Comparison of ENCODE assay signal across 16 mouse cellular contexts in genomic region chr17:35061299-35061698, GRCm38 (mm10). TPM values are rescaled to one million over a fixed set of nuclear protein-coding genes. Genes with fewer than 3 reads are reported as not detected.
DNase-seq lines count a peak whose midpoint lies in the region; ATAC-seq and TF ChIP-seq lines count a peak whose summit lies in the region.
"Had no signal": no experiment of that assay in that cellular context is flagged by ENCODE, and none has a peak within 500 bp of the region (broad histone marks: within the 10 kb centered on the region; RNA-seq: fewer than 3 reads in every experiment).

No protein-coding gene starts in this region.

- WGBS in heart, embryonic 15.5 days, result 89% methylated on average over 8 of the region's 8 CpGs
- 80% methylated on average over 7 of the region's 8 CpGs for WGBS in heart, adult 2 months
- WGBS in midbrain, embryonic 12.5 days, result 87% methylated on average over 8 of the region's 8 CpGs
- WGBS in midbrain, embryonic 16.5 days, result 84% methylated on average over 7 of the region's 8 CpGs
- WGBS in embryonic facial prominence, embryonic 15.5 days, result 71% methylated on average over 8 of the region's 8 CpGs
- WGBS in liver, postnatal 0 days (ENCODE audit: insufficient replicate concordance), result 84% methylated on average over 8 of the region's 8 CpGs

- H3K4me1 ChIP-seq in heart, embryonic 15.5 days (replicated peaks), result peaks cover 41% of the 10 kb centered on the region
- H3K4me1 ChIP-seq in heart, adult 2 months (ENCODE audit: control insufficient read depth, insufficient read depth, low read length), result peaks cover 4% of the 10 kb centered on the region
- peaks cover 46% of the 10 kb centered on the region for H3K4me1 ChIP-seq in midbrain, embryonic 12.5 days
- peaks cover 21% of the 10 kb centered on the region for H3K4me1 ChIP-seq in midbrain, embryonic 16.5 days (ENCODE audit: control insufficient read depth, insufficient read depth, low read length)
- H3K4me1 ChIP-seq in embryonic facial prominence, embryonic 15.5 days, result peaks cover 46% of the 10 kb centered on the region
- peaks cover 32% of the 10 kb centered on the region for H3K4me1 ChIP-seq in liver, postnatal 0 days (ENCODE audit: insufficient read depth)

- H3K27ac ChIP-seq in heart, embryonic 15.5 days, result no peak overlapping the region
- H3K27ac ChIP-seq in heart, adult 2 months, result no peak overlapping the region
- no peak overlapping the region for H3K27ac ChIP-seq in midbrain, embryonic 12.5 days (replicated peaks)
- no peak overlapping the region for H3K27ac ChIP-seq in midbrain, embryonic 16.5 days (ENCODE audit: low read length)
- 0 out of 2 replicates have a peak overlapping the region, but pooled peaks have one; percentile 17 for H3K27ac ChIP-seq in embryonic facial prominence, embryonic 15.5 days (replicated peaks)
- H3K27ac ChIP-seq in liver, postnatal 0 days (ENCODE audit: low read depth), result no peak overlapping the region
- H3K27ac ChIP-seq: layer of hippocampus, adult 2 months had no signal

- ATAC-seq in heart, embryonic 15.5 days (replicated peaks; ENCODE audit: insufficient number of reproducible peaks, insufficient read depth, low FRiP score, low read depth), result no peak
- ATAC-seq in midbrain, embryonic 12.5 days (ENCODE audit: low FRiP score, low read depth), result no peak
- ATAC-seq in midbrain, embryonic 16.5 days, result no peak
- ATAC-seq in embryonic facial prominence, embryonic 15.5 days (ENCODE audit: insufficient number of reproducible peaks, low FRiP score, low TSS enrichment, low read depth), result no peak
- no peak for ATAC-seq in liver, postnatal 0 days

- no peak for TF ChIP-seq EP300 in heart, adult 2 months (IDR thresholded peaks at IDR 0.05; ENCODE audit: insufficient read depth, low read depth, low read length)
- no peak for TF ChIP-seq EP300 in liver, postnatal 0 days (IDR thresholded peaks at IDR 0.05; ENCODE audit: low read depth)

- H3K27me3 ChIP-seq in heart, embryonic 15.5 days, result peaks cover 22% of the 10 kb centered on the region
- no peaks in the 10 kb centered on the region for H3K27me3 ChIP-seq in heart, adult 2 months (ENCODE audit: control insufficient read depth, insufficient read depth, low read length)
- H3K27me3 ChIP-seq in midbrain, embryonic 12.5 days, result peaks cover 35% of the 10 kb centered on the region
- H3K27me3 ChIP-seq in midbrain, embryonic 16.5 days (ENCODE audit: control insufficient read depth, insufficient read depth, low read depth, low read length), result peaks cover 20% of the 10 kb centered on the region
- H3K27me3 ChIP-seq in embryonic facial prominence, embryonic 15.5 days, result peaks cover 15% of the 10 kb centered on the region; the same call in 1 of the 2 replicates
- peaks cover 32% of the 10 kb centered on the region for H3K27me3 ChIP-seq in liver, postnatal 0 days (ENCODE audit: insufficient read depth, low read length)

- no peak overlapping the region for H3K9ac ChIP-seq in heart, embryonic 15.5 days
- H3K9ac ChIP-seq in heart, adult 2 months (ENCODE audit: low read depth, low read length), result no peak overlapping the region
- 0 out of 2 replicates have a peak overlapping the region, but pooled peaks have one; percentile 11 for H3K9ac ChIP-seq in midbrain, embryonic 12.5 days (replicated peaks)
- H3K9ac ChIP-seq in midbrain, embryonic 16.5 days (ENCODE audit: low read depth, low read length), result no peak overlapping the region
- no peak overlapping the region for H3K9ac ChIP-seq in embryonic facial prominence, embryonic 15.5 days
- H3K9ac ChIP-seq in liver, postnatal 0 days (replicated peaks), result no peak overlapping the region

- TF ChIP-seq CTCF in heart, adult 2 months (IDR thresholded peaks at IDR 0.05), result no peak
- no peak for TF ChIP-seq CTCF in liver, postnatal 0 days (IDR thresholded peaks at IDR 0.05; ENCODE audit: low read depth)

- no peak overlapping the region for H3K4me3 ChIP-seq in heart, embryonic 15.5 days
- H3K4me3 ChIP-seq in heart, adult 2 months, result no peak overlapping the region
- H3K4me3 ChIP-seq in midbrain, embryonic 12.5 days, result no peak overlapping the region
- no peak overlapping the region for H3K4me3 ChIP-seq in midbrain, embryonic 16.5 days (ENCODE audit: low read depth, low read length)
- H3K4me3 ChIP-seq in embryonic facial prominence, embryonic 15.5 days (replicated peaks), result no peak overlapping the region
- H3K4me3 ChIP-seq in liver, postnatal 0 days (ENCODE audit: low read depth, low read length), result no peak overlapping the region
- H3K4me3 ChIP-seq: erythroblast, embryonic 14.5 days; layer of hippocampus, adult 2 months had no signal

- intact Hi-C loops in heart, adult 2 months (cut with DNase I), result no loop called here
- intact Hi-C loops in left cerebral cortex, postnatal 25 days (cut with DNase I), result no loop called here

- H3K79me2 ChIP-seq in heart, adult 2 months (replicated peaks; ENCODE audit: control insufficient read depth, insufficient read depth, low read length), result no peaks in the 10 kb centered on the region

- no peak for TF ChIP-seq POLR2A in heart, adult 2 months (IDR thresholded peaks at IDR 0.05; ENCODE audit: insufficient read depth, low read depth, low read length)

- H3K9me3 ChIP-seq in heart, embryonic 15.5 days (replicated peaks), result no peaks in the 10 kb centered on the region
- no peaks in the 10 kb centered on the region for H3K9me3 ChIP-seq in midbrain, embryonic 12.5 days
- H3K9me3 ChIP-seq in midbrain, embryonic 16.5 days (replicated peaks; ENCODE audit: control insufficient read depth, low read length, poor library complexity, severe bottlenecking), result no peaks in the 10 kb centered on the region
- no peaks in the 10 kb centered on the region for H3K9me3 ChIP-seq in embryonic facial prominence, embryonic 15.5 days (replicated peaks)
- no peaks in the 10 kb centered on the region for H3K9me3 ChIP-seq in liver, postnatal 0 days (ENCODE audit: low read length)

- H3K36me3 ChIP-seq in heart, embryonic 15.5 days, result peaks cover 32% of the 10 kb centered on the region
- H3K36me3 ChIP-seq in heart, adult 2 months (ENCODE audit: control insufficient read depth, insufficient read depth, low read length), result peaks cover 4% of the 10 kb centered on the region
- H3K36me3 ChIP-seq in midbrain, embryonic 12.5 days, result peaks cover 42% of the 10 kb centered on the region
- H3K36me3 ChIP-seq in midbrain, embryonic 16.5 days (ENCODE audit: control insufficient read depth, insufficient read depth, low read length), result peaks cover 5% of the 10 kb centered on the region; the same call in 1 of the 2 replicates
- peaks cover 36% of the 10 kb centered on the region for H3K36me3 ChIP-seq in embryonic facial prominence, embryonic 15.5 days
- H3K36me3 ChIP-seq in liver, postnatal 0 days (replicated peaks; ENCODE audit: insufficient read depth, low read length), result peaks cover 23% of the 10 kb centered on the region

- no peak for DNase-seq in heart, adult 2 months
- DNase-seq in liver, postnatal 0 days, result no peak
- DNase-seq in left cerebral cortex, postnatal 25 days (ENCODE audit: low spot score in 2 of 2), result no peak
- DNase-seq: right cerebral cortex, postnatal 25 days; thymus, postnatal 14 days had no signal

- H3K4me2 ChIP-seq in heart, embryonic 15.5 days, result peak overlapping the region; percentile 71; the same call in 1 of the 2 replicates
- H3K4me2 ChIP-seq in midbrain, embryonic 12.5 days (replicated peaks), result peak overlapping the region; percentile 81; the same call in 1 of the 2 replicates
- H3K4me2 ChIP-seq in midbrain, embryonic 16.5 days (ENCODE audit: low read length), result no peak overlapping the region
- peak overlapping the region; percentile 79; the same call in 1 of the 2 replicates for H3K4me2 ChIP-seq in embryonic facial prominence, embryonic 15.5 days (replicated peaks)
- H3K4me2 ChIP-seq in liver, postnatal 0 days (ENCODE audit: low read depth, low read length), result no peak overlapping the region

RNA-seq across cellular contexts. Expression of gene Ddah2, which starts 2.5 kb away (rescaled TPM):
- 168 and 202 TPM in 2 replicates for polyA plus RNA-seq in heart, embryonic 15.5 days (2015; fragmentation: Nextera tagmentation; extraction: Ambion mirVana)
- total RNA-seq in heart, adult 2 months (2021), result 10 to 100 TPM; 20.0 to 20.5 TPM
- polyA plus RNA-seq in heart, adult 2 months (2012; rRNA removed), result 31.4 and 40.8 TPM in 2 replicates
- polyA plus RNA-seq in midbrain, embryonic 12.5 days (2016; fragmentation: Nextera tagmentation; extraction: Ambion mirVana), result 595 and 615 TPM in 2 replicates
- polyA plus RNA-seq in midbrain, embryonic 16.5 days (2015; fragmentation: Nextera tagmentation; extraction: Ambion mirVana), result 312 and 341 TPM in 2 replicates
- 319 and 347 TPM in 2 replicates for polyA plus RNA-seq in embryonic facial prominence, embryonic 15.5 days (2015; fragmentation: Nextera tagmentation; extraction: Ambion mirVana)
- 15.8 and 17.2 TPM in 2 replicates for polyA plus RNA-seq in liver, postnatal 0 days (2015; fragmentation: Nextera tagmentation; extraction: Ambion mirVana)
- total RNA-seq in left cerebral cortex, postnatal 25 days (2021), result 10 to 100 TPM; 12.1 to 12.5 TPM

RNA-seq across cellular contexts. Expression of gene Ly6g6c, which starts 3.9 kb away (rescaled TPM):
- polyA plus RNA-seq in heart, embryonic 15.5 days (2015; fragmentation: Nextera tagmentation; extraction: Ambion mirVana), result 0.14 TPM in 1 of 2 replicates, not detected in the other
- total RNA-seq in heart, adult 2 months (2021), result under 1 TPM; 0.34 to 0.55 TPM
- 0.23 and 0.64 TPM in 2 replicates for polyA plus RNA-seq in heart, adult 2 months (2012; rRNA removed)
- not detected in 2 replicates for polyA plus RNA-seq in midbrain, embryonic 12.5 days (2016; fragmentation: Nextera tagmentation; extraction: Ambion mirVana)
- 0.30 TPM in 1 of 2 replicates, not detected in the other for polyA plus RNA-seq in midbrain, embryonic 16.5 days (2015; fragmentation: Nextera tagmentation; extraction: Ambion mirVana)
- polyA plus RNA-seq in embryonic facial prominence, embryonic 15.5 days (2015; fragmentation: Nextera tagmentation; extraction: Ambion mirVana), result 98.5 and 131 TPM in 2 replicates
- polyA plus RNA-seq in liver, postnatal 0 days (2015; fragmentation: Nextera tagmentation; extraction: Ambion mirVana), result 0.32 and 0.49 TPM in 2 replicates
- total RNA-seq in left cerebral cortex, postnatal 25 days (2021), result not detected
- total RNA-seq: adrenal gland, postnatal 14 days; gastrocnemius, adult 18-20 months; heart, adult 8-10 months; hematopoietic stem cell, adult 5-6 weeks; layer of hippocampus, adult 2 months; left cerebral cortex, postnatal 14 days had no signal
- polyA plus RNA-seq: erythroblast, embryonic 14.5 days had no signal

RNA-seq across cellular contexts. Expression of gene Mpig6b, which starts 4.7 kb away (rescaled TPM):
- 0.77 and 0.81 TPM in 2 replicates for polyA plus RNA-seq in heart, embryonic 15.5 days (2015; fragmentation: Nextera tagmentation; extraction: Ambion mirVana)
- 1 to 10 TPM in 1 of 2 experiments, under 1 TPM in 1; 0.31 to 2.4 TPM for total RNA-seq in heart, adult 2 months (2021)
- polyA plus RNA-seq in heart, adult 2 months (2012; rRNA removed), result 0.32 and 1.4 TPM in 2 replicates
- polyA plus RNA-seq in midbrain, embryonic 12.5 days (2016; fragmentation: Nextera tagmentation; extraction: Ambion mirVana), result 0.52 and 0.93 TPM in 2 replicates
- 0.12 and 0.15 TPM in 2 replicates for polyA plus RNA-seq in midbrain, embryonic 16.5 days (2015; fragmentation: Nextera tagmentation; extraction: Ambion mirVana)
- 1.1 and 1.4 TPM in 2 replicates for polyA plus RNA-seq in embryonic facial prominence, embryonic 15.5 days (2015; fragmentation: Nextera tagmentation; extraction: Ambion mirVana)
- polyA plus RNA-seq in liver, postnatal 0 days (2015; fragmentation: Nextera tagmentation; extraction: Ambion mirVana), result 6.5 and 7.1 TPM in 2 replicates
- not detected for total RNA-seq in left cerebral cortex, postnatal 25 days (2021)
- total RNA-seq: gastrocnemius, adult 18-20 months; hematopoietic stem cell, adult 5-6 weeks; layer of hippocampus, adult 2 months; left cerebral cortex, postnatal 14 days had no signal

RNA-seq across cellular contexts. Expression of gene Clic1, which starts 11.5 kb away (rescaled TPM):
- 307 and 332 TPM in 2 replicates for polyA plus RNA-seq in heart, embryonic 15.5 days (2015; fragmentation: Nextera tagmentation; extraction: Ambion mirVana)
- 10 to 100 TPM; 32.5 to 33.1 TPM for total RNA-seq in heart, adult 2 months (2021)
- 44.4 and 51.6 TPM in 2 replicates for polyA plus RNA-seq in heart, adult 2 months (2012; rRNA removed)
- 145 and 165 TPM in 2 replicates for polyA plus RNA-seq in midbrain, embryonic 12.5 days (2016; fragmentation: Nextera tagmentation; extraction: Ambion mirVana)
- 51.2 and 54.7 TPM in 2 replicates for polyA plus RNA-seq in midbrain, embryonic 16.5 days (2015; fragmentation: Nextera tagmentation; extraction: Ambion mirVana)
- polyA plus RNA-seq in embryonic facial prominence, embryonic 15.5 days (2015; fragmentation: Nextera tagmentation; extraction: Ambion mirVana), result 324 and 329 TPM in 2 replicates
- 98.6 and 102 TPM in 2 replicates for polyA plus RNA-seq in liver, postnatal 0 days (2015; fragmentation: Nextera tagmentation; extraction: Ambion mirVana)
- total RNA-seq in left cerebral cortex, postnatal 25 days (2021), result 10 to 100 TPM in 1 of 2 experiments, 1 to 10 TPM in 1; 9.9 to 11.6 TPM

RNA-seq across cellular contexts. Expression of gene Msh5, which starts 14.8 kb away (rescaled TPM):
- 2.7 and 3.8 TPM in 2 replicates for polyA plus RNA-seq in heart, embryonic 15.5 days (2015; fragmentation: Nextera tagmentation; extraction: Ambion mirVana)
- under 1 TPM; 0.23 to 0.29 TPM for total RNA-seq in heart, adult 2 months (2021)
- polyA plus RNA-seq in heart, adult 2 months (2012; rRNA removed), result 1.00 and 1.2 TPM in 2 replicates
- 6.9 and 7.6 TPM in 2 replicates for polyA plus RNA-seq in midbrain, embryonic 12.5 days (2016; fragmentation: Nextera tagmentation; extraction: Ambion mirVana)
- polyA plus RNA-seq in midbrain, embryonic 16.5 days (2015; fragmentation: Nextera tagmentation; extraction: Ambion mirVana), result 1.9 and 2.4 TPM in 2 replicates
- polyA plus RNA-seq in embryonic facial prominence, embryonic 15.5 days (2015; fragmentation: Nextera tagmentation; extraction: Ambion mirVana), result 3.6 and 5.4 TPM in 2 replicates
- 3.8 and 4.2 TPM in 2 replicates for polyA plus RNA-seq in liver, postnatal 0 days (2015; fragmentation: Nextera tagmentation; extraction: Ambion mirVana)
- under 1 TPM; 0.76 to 0.96 TPM for total RNA-seq in left cerebral cortex, postnatal 25 days (2021)

Comparison
In these comparisons a context has a peak if more than half of its experiments do, and no peak if none do; other contexts are left out.
1. H3K4me2 ChIP-seq: peak in heart, embryonic 15.5 days (single experiment), midbrain, embryonic 12.5 days (single experiment) and embryonic facial prominence, embryonic 15.5 days (single experiment); none in midbrain, embryonic 16.5 days (single experiment) and liver, postnatal 0 days (single experiment).
2. RNA of gene Ly6g6c, which starts 3.9 kb away (polyA plus RNA-seq): 98.5 to 131 TPM in embryonic facial prominence, embryonic 15.5 days; 0.23 to 0.64 TPM in heart, adult 2 months, 0.32 to 0.49 TPM in liver, postnatal 0 days, not detected in midbrain, embryonic 12.5 days, 0.14 TPM in heart, embryonic 15.5 days and 0.30 TPM in midbrain, embryonic 16.5 days; every median in the first group is over 10 times any median in the second.